In genomic region chr15:5940945-5941344, GRCm38 (mm10) we compare ENCODE assay signal across 22 mouse cellular contexts.
DNase-seq lines count a peak whose midpoint lies in the region; ATAC-seq and TF ChIP-seq lines count a peak whose summit lies in the region.
"Had no signal": no experiment of that assay in that cellular context is flagged by ENCODE, and none has a peak within 500 bp of the region (broad histone marks: within the 10 kb centered on the region; RNA-seq: fewer than 3 reads in every experiment).

No protein-coding gene starts in this region.

- no peak for ATAC-seq in kidney, postnatal 0 days (replicated peaks; ENCODE audit: low FRiP score, low read depth)
- ATAC-seq: forebrain, embryonic 14.5 days; hindbrain, embryonic 16.5 days; Patski had no signal

- H3K4me2 ChIP-seq in kidney, postnatal 0 days (ENCODE audit: low read length), result no peak overlapping the region
- H3K4me2 ChIP-seq: embryonic facial prominence, embryonic 15.5 days; heart, embryonic 13.5 days; hindbrain, embryonic 12.5 days had no signal

- 15% methylated on average over 2 of the region's 2 CpGs for WGBS in kidney, postnatal 0 days

- no peaks in the 10 kb centered on the region for H3K9me3 ChIP-seq in kidney, postnatal 0 days (replicated peaks; ENCODE audit: low read length)
- H3K9me3 ChIP-seq: embryonic facial prominence, embryonic 15.5 days; forebrain, embryonic 10.5 days; heart, embryonic 13.5 days; hindbrain, embryonic 12.5 days had no signal

- H3K27ac ChIP-seq in kidney, postnatal 0 days, result no peak overlapping the region
- H3K27ac ChIP-seq: embryonic facial prominence, embryonic 15.5 days; forebrain, embryonic 10.5 days; heart, embryonic 13.5 days; hindbrain, embryonic 12.5 days had no signal

- no peaks in the 10 kb centered on the region for H3K27me3 ChIP-seq in kidney, postnatal 0 days (ENCODE audit: insufficient read depth, low read length)
- H3K27me3 ChIP-seq: embryonic facial prominence, embryonic 15.5 days; heart, embryonic 13.5 days; hindbrain, embryonic 12.5 days; Patski had no signal

- no peaks in the 10 kb centered on the region for H3K4me1 ChIP-seq in kidney, postnatal 0 days (replicated peaks; ENCODE audit: insufficient read depth, low read length)
- H3K4me1 ChIP-seq: embryonic facial prominence, embryonic 15.5 days; forebrain, embryonic 10.5 days; hindbrain, embryonic 12.5 days had no signal

- no peak overlapping the region for H3K9ac ChIP-seq in kidney, postnatal 0 days (ENCODE audit: low read depth, low read length)
- H3K9ac ChIP-seq: embryonic facial prominence, embryonic 15.5 days; heart, embryonic 13.5 days; hindbrain, embryonic 12.5 days had no signal

- no peak overlapping the region for H3K4me3 ChIP-seq in kidney, postnatal 0 days (replicated peaks; ENCODE audit: low read depth, low read length)
- H3K4me3 ChIP-seq: embryonic facial prominence, embryonic 15.5 days; erythroblast, embryonic 14.5 days; forebrain, embryonic 10.5 days; heart, embryonic 13.5 days; hindbrain, embryonic 12.5 days had no signal

- TF ChIP-seq CTCF in kidney, postnatal 0 days (IDR thresholded peaks at IDR 0.05; ENCODE audit: low read depth), result no peak

- DNase-seq in embryo, embryonic 11 days, result peak; percentile 32
- DNase-seq in embryo, embryonic 10 days (ENCODE audit: low spot score), result no peak
- peak; percentile 78 for DNase-seq in kidney, postnatal 0 days (ENCODE audit: low spot score)
- no peak for DNase-seq in kidney, postnatal 14 days
- peak; percentile 1 for DNase-seq in NIH3T3 (ENCODE audit: low read depth)
- DNase-seq in hindlimb bud, embryonic 11.5 days (ENCODE audit: extremely low spot score, low read depth, low spot score), result peak; percentile 76
- no peak for DNase-seq in layer of hippocampus, postnatal 10 days (ENCODE audit: low spot score in 2 of 2)
- DNase-seq: adrenal gland, adult 2 months; adrenal gland, postnatal 25 days; cerebellum, adult 18-20 months; cerebellum, postnatal 10 days; gastrocnemius, postnatal 36 days; heart, adult 11 months; heart, postnatal 4 days had no signal

- H3K36me3 ChIP-seq in kidney, postnatal 0 days (ENCODE audit: insufficient read depth, low read length), result no peaks in the 10 kb centered on the region
- H3K36me3 ChIP-seq: embryonic facial prominence, embryonic 15.5 days; forebrain, embryonic 10.5 days; heart, embryonic 13.5 days; hindbrain, embryonic 12.5 days had no signal

Comparison
In these comparisons a context has a peak if more than half of its experiments do, and no peak if none do; other contexts are left out.
1. DNase-seq: peak in embryo, embryonic 11 days (single experiment), kidney, postnatal 0 days (single experiment), NIH3T3 (single experiment) and hindlimb bud, embryonic 11.5 days (single experiment); none in embryo, embryonic 10 days (single experiment), kidney, postnatal 14 days (single experiment) and layer of hippocampus, postnatal 10 days (0 of 2).